Mouse (Mus musculus): Measurements from ENCODE around the gene Gm3147. TPM values are rescaled to one million over a fixed set of nuclear protein-coding genes. Genes with fewer than 3 reads are reported as not detected.
"Not testable (repeated sequence)": the region's sequence is repeated elsewhere in the genome, so short reads cannot be mapped to it uniquely, and the experiment has no call there.

The Gm3147 gene
- polyA plus RNA-seq (2014; fragmentation: Nextera tagmentation; extraction: Ambion mirVana) = not detected in 2 replicates

- not testable (repeated sequence) for H3K4me1 ChIP-seq (replicated peaks; ENCODE audit: control insufficient read depth, insufficient read depth, low read length); H3K9me3 ChIP-seq (ENCODE audit: control insufficient read depth, low read length); H3K27me3 ChIP-seq (replicated peaks; ENCODE audit: control insufficient read depth, insufficient read depth, low read length); H3K27ac ChIP-seq (ENCODE audit: low read depth, low read length); DNase-seq (ENCODE audit: low spot score); H3K4me2 ChIP-seq; H3K4me3 ChIP-seq (ENCODE audit: low read depth, low read length); H3K36me3 ChIP-seq (ENCODE audit: control insufficient read depth, insufficient read depth, low read length); H3K9ac ChIP-seq (ENCODE audit: low read depth, low read length); ATAC-seq (replicated peaks; ENCODE audit: low FRiP score)
- WGBS = no CpG with 5 or more reads among the region's 1 CpGs
Measured at GRCm38 (mm10) chr5:94616242-94616641, at the start of gene Gm3147. Gene Gm3147 (minus strand): TSS chr5:94616342.

- no CpG with 5 or more reads among the region's 2 CpGs for WGBS
- H3K36me3 ChIP-seq (ENCODE audit: control insufficient read depth, insufficient read depth, low read length); ATAC-seq (replicated peaks; ENCODE audit: low FRiP score); H3K9ac ChIP-seq (ENCODE audit: low read depth, low read length); H3K27me3 ChIP-seq (replicated peaks; ENCODE audit: control insufficient read depth, insufficient read depth, low read length); H3K4me3 ChIP-seq (ENCODE audit: low read depth, low read length); H3K9me3 ChIP-seq (ENCODE audit: control insufficient read depth, low read length); H3K27ac ChIP-seq (ENCODE audit: low read depth, low read length); H3K4me1 ChIP-seq (replicated peaks; ENCODE audit: control insufficient read depth, insufficient read depth, low read length); H3K4me2 ChIP-seq; DNase-seq (ENCODE audit: low spot score): not testable (repeated sequence)
Measured at GRCm38 (mm10) chr5:94648082-94648481, 31.9 kb upstream of the Gm3147 start, which contains the start of gene Gm6205. Gene Gm6205 (plus strand): TSS chr5:94648382.

- WGBS = 86% methylated on average over 1 of the region's 2 CpGs
Measured at GRCm38 (mm10) chr5:94623679-94624078, 7.5 kb upstream of the Gm3147 start, which contains the start of gene Gm6509. Gene Gm6509 (plus strand): TSS chr5:94623979.

More at GRCm38 (mm10) chr5:94623679-94624078, 7.5 kb upstream of the Gm3147 start, which contains the start of gene Gm6509:
- not testable (repeated sequence) for H3K9ac ChIP-seq (ENCODE audit: low read depth, low read length); H3K27me3 ChIP-seq (replicated peaks; ENCODE audit: control insufficient read depth, insufficient read depth, low read length); H3K4me3 ChIP-seq (ENCODE audit: low read depth, low read length); H3K4me2 ChIP-seq; H3K9me3 ChIP-seq (ENCODE audit: control insufficient read depth, low read length); DNase-seq (ENCODE audit: low spot score); H3K36me3 ChIP-seq (ENCODE audit: control insufficient read depth, insufficient read depth, low read length); H3K27ac ChIP-seq (ENCODE audit: low read depth, low read length); ATAC-seq (replicated peaks; ENCODE audit: low FRiP score); H3K4me1 ChIP-seq (replicated peaks; ENCODE audit: control insufficient read depth, insufficient read depth, low read length)

Other genes starting within 250 kb of the Gm3147 start
- gene Gm7682, start 170.6 kb downstream of the Gm3147 start, polyA plus RNA-seq (2014; fragmentation: Nextera tagmentation; extraction: Ambion mirVana) = not detected in 2 replicates
- not detected in 2 replicates for gene Gm3139, start 90.1 kb downstream of the Gm3147 start, polyA plus RNA-seq (2014; fragmentation: Nextera tagmentation; extraction: Ambion mirVana)
- gene Gm6509, start 7.6 kb upstream of the Gm3147 start, polyA plus RNA-seq (2014; fragmentation: Nextera tagmentation; extraction: Ambion mirVana) = not detected in 2 replicates
- gene Gm6205, start 32.0 kb upstream of the Gm3147 start, polyA plus RNA-seq (2014; fragmentation: Nextera tagmentation; extraction: Ambion mirVana) = not detected in 2 replicates
- gene Gm3183, start 249.1 kb upstream of the Gm3147 start, polyA plus RNA-seq (2014; fragmentation: Nextera tagmentation; extraction: Ambion mirVana) = not detected in 2 replicates

Measured in liver, embryonic 11.5 days (tissue).